Mouse (Mus musculus) monocyte, adult 5-6 weeks (primary cell): Measurements from ENCODE around the gene Med25. TPM values are rescaled to one million over a fixed set of nuclear protein-coding genes. Genes with fewer than 3 reads are reported as not detected.

Source experiments
- ATAC-seq: fragments of 153-309, 156-312 bp; replicated peaks from 2 replicates; pipeline ENCODE4 v1.8.0; 2017; ENCODE audit warnings: mild to moderate bottlenecking; ENCODE audit not compliant: low TSS enrichment, insufficient number of reproducible peaks, severe bottlenecking, poor library complexity, low FRiP score
- total RNA-seq: library from RNA; stranded (forward); fragments of 200-1000, 200-491, 200-594 nt; gene quantifications from 3 replicates; pipeline ENCODE4 v1.2.3, GENCODE M21; 2017

Med25 gene
- total RNA-seq, 1 experiment from 2014 or later: 8.9 TPM

GRCm38 (mm10) chr7:44867802-44868201 is 24.7 kb downstream of the Med25 start:
- no peak for ATAC-seq

GRCm38 (mm10) chr7:44867010-44867702 is 25.4 kb downstream of the Med25 start:
- no peak for ATAC-seq

- ATAC-seq: peak; percentile 49
These were observed 26.1 kb downstream of the Med25 start for GRCm38 (mm10) chr7:44866276-44867009.

GRCm38 (mm10) chr7:44864595-44865542 is 27.6 kb downstream of the Med25 start:
- no peak for ATAC-seq

- ATAC-seq: no peak
These were observed 28.5 kb downstream of the Med25 start for GRCm38 (mm10) chr7:44863982-44864494.

- no peak for ATAC-seq
These were observed 29.3 kb downstream of the Med25 start for GRCm38 (mm10) chr7:44863210-44863609.

- no peak for ATAC-seq
These were observed 30.1 kb downstream of the Med25 start for GRCm38 (mm10) chr7:44862434-44862833.

- ATAC-seq: no peak
These were observed 31.1 kb downstream of the Med25 start for GRCm38 (mm10) chr7:44861429-44861816.

GRCm38 (mm10) chr7:44860576-44861428 is 31.7 kb downstream of the Med25 start:
- ATAC-seq: peak; percentile 33; the same call in 1 of the 2 replicates

GRCm38 (mm10) chr7:44859896-44860295 is 32.6 kb downstream of the Med25 start:
- no peak for ATAC-seq

- no peak; the same call in 1 of the 2 replicates for ATAC-seq
These were observed 34.6 kb downstream of the Med25 start for GRCm38 (mm10) chr7:44857905-44858304.

- ATAC-seq: peak; percentile 34
These were observed 35.4 kb downstream of the Med25 start, which contains the start of gene Pnkp for GRCm38 (mm10) chr7:44857042-44857552. Pnkp (plus strand) TSS chr7:44857139.

GRCm38 (mm10) chr7:44856265-44856916 is 36.1 kb downstream of the Med25 start:
- ATAC-seq: no peak

GRCm38 (mm10) chr7:44855036-44855435 is 37.5 kb downstream of the Med25 start:
- no peak for ATAC-seq

- peak; percentile 29 for ATAC-seq
These were observed 38.0 kb downstream of the Med25 start for GRCm38 (mm10) chr7:44854356-44855031.

- ATAC-seq: no peak
These were observed 38.7 kb downstream of the Med25 start for GRCm38 (mm10) chr7:44853596-44854355.
